Mouse (Mus musculus) erythroblast, embryonic 14.5 days (primary cell): ENCODE results near the gene Otop2.

ENCODE experiments used
- GATA1 ChIP-seq: IDR thresholded peaks from 2 replicates; pipeline ENCODE4 v1.6.1; 2012; ENCODE audit warnings: low read length, inconsistent platforms, mixed read lengths
- TAL1 ChIP-seq: IDR thresholded peaks from 3 replicates; pipeline ENCODE4 v1.6.1; 2012; ENCODE audit warnings: low read length, inconsistent platforms, mixed read lengths

DNA sequence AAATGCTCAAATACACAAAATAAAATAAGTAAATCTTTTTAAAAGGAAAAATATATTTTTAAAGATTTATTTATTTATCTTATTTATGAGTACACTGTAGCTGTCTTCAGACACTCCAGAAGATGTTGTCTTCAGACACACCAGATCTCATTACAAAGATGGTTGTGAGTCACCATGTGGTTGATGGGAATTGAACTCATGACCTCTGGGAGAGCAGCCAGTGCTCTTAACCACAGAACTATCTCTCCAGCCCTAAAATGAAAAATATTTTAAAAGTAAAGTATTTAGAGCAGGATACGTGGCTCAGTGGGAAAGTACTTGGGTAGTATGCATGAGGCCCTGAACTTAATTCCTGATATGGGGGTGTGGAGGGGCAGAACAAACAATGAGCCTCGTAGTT is 5.6 kb upstream of the Otop2 start:
- TF ChIP-seq GATA1 (no peak), TAL1 (no peak)
